Mouse (Mus musculus) forebrain, embryonic 11.5 days (tissue): ENCODE data around the gene Dyrk1a. TPM values are rescaled to one million over a fixed set of nuclear protein-coding genes. Genes with fewer than 3 reads are reported as not detected.
"Not testable (repeated sequence)": the region's sequence is repeated elsewhere in the genome, so short reads cannot be mapped to it uniquely, and the experiment has no call there.

ENCODE experiments used
- ATAC-seq: fragments of 200-750 bp; cut with Nextera tagmentation; replicated peaks from 2 replicates; pipeline ENCODE4 v1.8.0; 2017; ENCODE audit warnings: moderate TSS enrichment; ENCODE audit not compliant: low FRiP score
- DNase-seq: peaks from one replicate; pipeline ENCODE4 v3.0.0-alpha.2; 2017; ENCODE audit warnings: low spot score
- H3K27ac ChIP-seq: fragments of 300-500 bp; sonication (generic); 2 replicates; pipeline ENCODE4 v1.5.1; 2014; ENCODE audit warnings: low read depth, low read length
- H3K27me3 ChIP-seq: fragments of 300-500 bp; sonication (generic); 2 replicates; pipeline ENCODE4 v1.6.1; 2014; ENCODE audit warnings: mild to moderate bottlenecking, low read length, mixed read lengths; ENCODE audit not compliant: control insufficient read depth, insufficient read depth
- H3K36me3 ChIP-seq: fragments of 300-500 bp; sonication (generic); 2 replicates; pipeline ENCODE4 v1.6.1; 2014; ENCODE audit warnings: mild to moderate bottlenecking, low read length, moderate library complexity, mixed read lengths; ENCODE audit not compliant: control insufficient read depth, insufficient read depth
- H3K4me1 ChIP-seq: fragments of 300-500 bp; sonication (generic); replicated peaks from 2 replicates; pipeline ENCODE4 v1.6.1; 2014; ENCODE audit warnings: low read length, mixed read lengths; ENCODE audit not compliant: control insufficient read depth, insufficient read depth
- H3K4me2 ChIP-seq: fragments of 300-500 bp; sonication (generic); 2 replicates; pipeline ENCODE4 v1.6.1; 2014; ENCODE audit warnings: low read depth, mild to moderate bottlenecking, low read length, moderate library complexity, mixed read lengths; ENCODE audit not compliant: severe bottlenecking
- H3K4me3 ChIP-seq: fragments of 300-500 bp; sonication (generic); 2 replicates; pipeline ENCODE4 v1.5.1; 2014; ENCODE audit warnings: low read depth, low read length
- H3K9ac ChIP-seq: fragments of 300-500 bp; sonication (generic); 2 replicates; pipeline ENCODE4 v1.6.1; 2014; ENCODE audit warnings: low read length
- H3K9me3 ChIP-seq: fragments of 300-500 bp; sonication (generic); 2 replicates; pipeline ENCODE4 v1.6.1; 2016; ENCODE audit warnings: low read length, mixed read lengths; ENCODE audit not compliant: control insufficient read depth
- WGBS: fragments of 180-500 bp; shearing (Covaris S2); extraction: QIAGEN DNeasy Blood & Tissue Kit; methylation state at CpG from one replicate; pipeline ENCODE4 v1.1.7; 2014; 5-methylcytosine and 5-hydroxymethylcytosine counted together
- polyA plus RNA-seq: library from polyadenylated mRNA; unstranded; fragments of >200 nt; fragmentation: Nextera tagmentation; extraction: Ambion mirVana; gene quantifications from 2 replicates; pipeline ENCODE4 v1.2.1, GENCODE M21; 2014

Dyrk1a gene
- polyA plus RNA-seq, 1 experiment from 2014 or later, result 12.0 TPM

DNA sequence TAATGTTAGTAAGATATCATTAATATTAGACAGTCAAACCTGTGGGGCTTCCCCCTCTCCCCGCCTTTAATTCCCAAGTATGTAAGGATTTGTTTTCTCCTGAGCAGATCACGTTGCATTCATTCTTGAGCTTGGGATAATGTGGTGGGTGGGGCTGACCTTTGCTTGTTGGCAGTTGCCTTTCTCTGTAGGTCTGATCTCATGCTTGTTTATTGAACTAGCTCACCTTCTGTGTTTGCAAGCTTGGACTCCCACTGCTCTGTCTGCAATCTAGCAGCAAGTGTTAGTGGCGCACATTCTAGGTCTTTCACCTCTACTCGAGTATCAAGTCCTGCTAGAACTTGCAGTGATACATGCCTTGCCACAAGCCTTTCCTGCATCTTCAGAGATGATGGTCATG lies 111.1 kb downstream of the Dyrk1a start:
- 54% methylated on average over 4 of the region's 4 CpGs for WGBS

DNA sequence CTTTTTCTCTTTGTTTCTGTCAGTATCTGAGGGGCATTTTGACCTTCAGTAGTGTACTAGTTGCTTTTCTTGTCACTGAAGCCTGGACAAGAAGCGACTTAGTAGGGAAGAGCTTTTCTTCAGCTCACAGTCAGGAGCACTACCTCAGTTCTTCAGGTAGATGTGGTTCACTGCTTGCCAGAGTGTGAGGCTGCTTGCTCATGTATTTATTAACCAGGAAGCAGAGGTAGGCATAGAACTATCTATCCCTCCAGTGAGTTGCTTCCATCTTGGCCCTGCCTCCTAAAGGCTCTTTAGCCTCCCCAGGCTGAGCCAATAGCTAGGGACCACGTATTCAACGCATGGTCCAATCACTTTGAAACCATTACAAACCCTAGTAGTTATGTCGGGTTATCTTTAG lies 112.0 kb downstream of the Dyrk1a start:
- Histone ChIP-seq H3K4me1 (no peaks in the 10 kb centered on the region), H3K4me2 (no peak overlapping the region), H3K36me3 (peaks cover 8% of the 10 kb centered on the region; the same call in 1 of the 2 replicates), H3K4me3 (no peak overlapping the region), H3K27me3 (no peaks in the 10 kb centered on the region), H3K9me3 (no peaks in the 10 kb centered on the region), H3K9ac (no peak overlapping the region), H3K27ac (no peak overlapping the region)
- ATAC-seq, result no peak
- WGBS, result 94% methylated on average over 4 of the region's 4 CpGs
- DNase-seq, result no peak

More for the DNA sequence above, 111.1 kb downstream of the Dyrk1a start:
- Histone ChIP-seq H3K4me1 (no peaks in the 10 kb centered on the region), H3K4me3 (no peak overlapping the region), H3K27ac (no peak overlapping the region), H3K36me3 (peaks cover 5% of the 10 kb centered on the region; the same call in 1 of the 2 replicates), H3K4me2 (no peak overlapping the region), H3K9me3 (no peaks in the 10 kb centered on the region), H3K9ac (no peak overlapping the region), H3K27me3 (no peaks in the 10 kb centered on the region)
- no peak for ATAC-seq
- no peak for DNase-seq

DNA sequence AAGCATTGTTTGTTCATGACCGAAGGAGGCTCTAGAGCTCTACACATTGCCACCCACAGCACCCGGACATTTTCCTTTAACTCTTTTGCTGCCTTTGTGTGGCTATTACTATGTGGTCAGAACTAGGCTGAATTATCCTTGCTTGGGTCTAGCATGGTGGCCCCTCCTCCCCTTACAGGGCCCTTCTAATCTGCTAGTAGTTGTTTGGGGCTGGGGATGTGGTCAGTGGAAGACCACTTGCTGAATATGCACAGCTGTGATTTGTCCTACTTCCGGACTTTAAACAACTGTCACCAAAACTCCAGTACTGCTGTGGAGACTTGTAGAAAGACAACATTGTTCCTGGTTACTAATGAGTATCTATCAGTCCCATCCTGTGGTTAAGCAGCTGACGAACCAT lies 114.2 kb downstream of the Dyrk1a start:
- DNase-seq (no peak), ATAC-seq (no peak)
- H3K4me3 ChIP-seq, result no peak overlapping the region
- peaks cover 15% of the 10 kb centered on the region; the same call in 1 of the 2 replicates for H3K36me3 ChIP-seq
- WGBS, result 84% methylated on average over 4 of the region's 4 CpGs
- H3K4me1 ChIP-seq, result no peaks in the 10 kb centered on the region
- no peak overlapping the region for H3K27ac ChIP-seq
- no peaks in the 10 kb centered on the region for H3K27me3 ChIP-seq
- no peak overlapping the region for H3K4me2 ChIP-seq
- no peak overlapping the region for H3K9ac ChIP-seq
- H3K9me3 ChIP-seq, result no peaks in the 10 kb centered on the region

DNA sequence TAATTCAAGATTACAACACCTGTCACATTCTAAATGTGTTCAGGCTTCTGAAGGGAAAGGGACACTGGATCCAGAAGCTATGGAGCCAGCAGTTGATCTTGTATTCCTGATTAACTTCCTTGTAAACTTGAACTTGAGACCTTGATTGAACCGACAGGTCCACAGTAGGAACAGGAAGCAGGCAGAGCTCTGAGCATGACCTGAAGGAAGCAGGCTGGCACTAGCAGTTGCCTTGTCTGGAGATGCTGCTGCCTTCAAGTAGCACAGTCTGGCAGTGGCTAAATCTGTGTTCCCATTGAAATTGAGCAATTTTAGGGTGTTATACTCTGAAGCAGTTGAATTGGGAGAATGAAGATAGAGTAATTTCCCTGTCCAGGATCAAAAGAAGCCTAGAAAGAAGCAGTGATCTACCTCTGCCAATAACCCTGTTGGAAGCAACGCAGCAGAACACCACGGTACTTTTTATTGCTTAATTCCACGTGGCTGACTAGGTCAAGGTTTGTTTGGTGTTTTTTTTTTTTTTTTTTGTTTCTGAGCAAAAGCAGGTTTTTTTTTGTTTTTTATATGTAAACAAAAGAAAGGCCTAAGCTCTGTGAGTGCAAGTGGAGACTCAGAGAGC lies 124.0 kb downstream of the Dyrk1a start:
- 88% methylated on average over 4 of the region's 4 CpGs for WGBS

DNA sequence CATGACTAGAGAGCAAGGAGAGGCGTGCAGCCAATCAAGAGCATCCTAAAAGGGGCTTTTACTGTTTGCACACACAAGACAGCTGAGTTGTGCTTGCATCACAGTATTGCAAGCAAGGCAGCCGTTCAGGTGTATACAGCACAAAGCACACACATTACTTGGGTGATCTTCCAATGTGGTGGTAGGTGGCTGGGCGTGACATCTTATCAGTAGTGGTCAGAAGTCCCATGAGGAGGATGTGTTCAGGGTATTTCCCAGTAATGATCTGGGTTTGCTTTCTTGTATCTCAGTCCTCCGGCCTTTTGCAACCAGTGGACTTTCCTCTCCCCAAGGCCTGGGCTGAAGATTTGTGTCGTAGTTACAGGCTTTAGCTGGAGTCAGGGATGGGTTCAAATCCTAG lies 127.7 kb downstream of the Dyrk1a start:
- Histone ChIP-seq H3K36me3 (no peaks in the 10 kb centered on the region; the same call in 1 of the 2 replicates), H3K4me3 (no peak overlapping the region), H3K9ac (no peak overlapping the region), H3K4me2 (no peak overlapping the region), H3K4me1 (no peaks in the 10 kb centered on the region), H3K27me3 (no peaks in the 10 kb centered on the region), H3K9me3 (no peaks in the 10 kb centered on the region), H3K27ac (no peak overlapping the region)
- WGBS, result 86% methylated on average over 5 of the region's 5 CpGs
- no peak for DNase-seq
- ATAC-seq, result no peak

More for the DNA sequence above, 124.0 kb downstream of the Dyrk1a start:
- H3K9me3 ChIP-seq, result no peaks in the 10 kb centered on the region
- H3K27ac ChIP-seq, result no peak overlapping the region
- DNase-seq (no peak), ATAC-seq (no peak)
- H3K36me3 ChIP-seq, result peaks cover 4% of the 10 kb centered on the region; the same call in 1 of the 2 replicates
- H3K4me3 ChIP-seq, result no peak overlapping the region
- no peaks in the 10 kb centered on the region for H3K4me1 ChIP-seq
- no peak overlapping the region for H3K9ac ChIP-seq
- H3K4me2 ChIP-seq, result no peak overlapping the region
- H3K27me3 ChIP-seq, result no peaks in the 10 kb centered on the region

DNA sequence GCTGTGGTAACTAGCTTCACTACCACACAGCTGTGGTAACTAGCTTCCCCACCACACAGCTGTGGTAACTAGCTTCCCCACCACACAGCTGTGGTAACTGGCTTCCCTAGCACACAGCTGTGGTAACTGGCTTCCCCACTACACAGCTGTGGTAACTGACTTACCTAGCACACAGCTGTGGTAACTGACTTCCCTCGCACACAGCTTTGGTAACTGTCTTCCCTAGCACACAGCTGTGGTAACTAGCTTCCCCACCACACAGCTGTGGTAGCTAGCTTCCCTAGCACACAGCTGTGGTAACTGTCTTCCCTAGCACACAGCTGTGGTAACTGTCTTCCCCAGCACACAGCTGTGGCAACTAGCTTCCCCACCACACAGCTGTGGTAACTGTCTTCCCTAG lies 128.4 kb downstream of the Dyrk1a start:
- H3K4me2 ChIP-seq, H3K27me3 ChIP-seq, H3K36me3 ChIP-seq, DNase-seq, H3K4me1 ChIP-seq, H3K9ac ChIP-seq, H3K4me3 ChIP-seq, H3K27ac ChIP-seq, H3K9me3 ChIP-seq, ATAC-seq: not testable (repeated sequence)
- 83% methylated on average over 1 of the region's 1 CpGs for WGBS

DNA sequence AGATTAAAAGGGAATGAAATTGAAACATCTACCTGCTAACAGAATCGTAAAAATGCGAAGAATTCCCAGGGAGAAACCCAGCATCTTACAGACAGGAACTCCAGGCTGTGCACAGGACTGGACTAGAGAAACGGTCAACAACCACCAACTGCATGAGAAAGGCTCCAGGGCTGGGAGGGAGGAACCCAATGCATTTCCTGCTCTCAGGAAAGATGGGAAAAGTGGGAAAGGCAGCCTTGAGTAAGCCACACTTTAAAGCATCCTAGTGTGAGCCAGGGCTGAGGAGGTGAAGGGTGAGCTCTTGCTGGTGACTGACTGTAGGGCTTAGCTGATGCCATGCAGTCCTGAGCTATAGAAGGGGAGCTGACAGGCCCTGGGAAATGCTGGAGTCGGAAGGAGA lies 131.3 kb downstream of the Dyrk1a start:
- no peak for ATAC-seq
- H3K4me3 ChIP-seq, result no peak overlapping the region
- no peak overlapping the region for H3K4me2 ChIP-seq
- 79% methylated on average over 4 of the region's 4 CpGs for WGBS
- H3K36me3 ChIP-seq, result no peaks in the 10 kb centered on the region
- H3K4me1 ChIP-seq, result no peaks in the 10 kb centered on the region
- no peaks in the 10 kb centered on the region for H3K27me3 ChIP-seq
- H3K27ac ChIP-seq, result no peak overlapping the region
- no peak for DNase-seq
- no peaks in the 10 kb centered on the region for H3K9me3 ChIP-seq
- H3K9ac ChIP-seq, result no peak overlapping the region

DNA sequence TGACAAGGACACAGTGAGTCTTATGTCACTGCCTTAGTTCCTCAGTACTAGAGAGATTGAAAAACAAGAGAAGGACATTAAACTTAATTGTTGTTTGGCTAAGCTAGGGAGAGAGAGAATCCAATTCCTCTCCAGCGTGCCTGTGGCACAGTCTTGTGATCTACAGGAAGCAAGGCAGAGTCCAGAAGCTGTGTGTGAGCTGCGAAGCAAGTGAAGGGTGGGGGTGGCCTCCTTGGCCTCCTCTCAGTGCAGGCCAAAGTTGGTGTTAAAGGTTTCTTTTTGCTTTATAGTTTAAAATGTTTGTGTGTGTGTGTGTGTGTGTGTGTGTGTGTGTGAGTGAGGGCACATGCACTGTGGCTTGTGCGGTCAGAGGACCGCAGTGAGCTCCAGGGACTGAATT lies 132.2 kb downstream of the Dyrk1a start:
- no peak overlapping the region for H3K4me3 ChIP-seq
- 92% methylated on average over 4 of the region's 4 CpGs for WGBS
- H3K27me3 ChIP-seq, result no peaks in the 10 kb centered on the region
- H3K9ac ChIP-seq, result no peak overlapping the region
- H3K27ac ChIP-seq, result no peak overlapping the region
- no peaks in the 10 kb centered on the region for H3K36me3 ChIP-seq
- DNase-seq, result no peak
- no peak for ATAC-seq
- H3K9me3 ChIP-seq, result no peaks in the 10 kb centered on the region
- H3K4me2 ChIP-seq, result no peak overlapping the region
- no peaks in the 10 kb centered on the region for H3K4me1 ChIP-seq

DNA sequence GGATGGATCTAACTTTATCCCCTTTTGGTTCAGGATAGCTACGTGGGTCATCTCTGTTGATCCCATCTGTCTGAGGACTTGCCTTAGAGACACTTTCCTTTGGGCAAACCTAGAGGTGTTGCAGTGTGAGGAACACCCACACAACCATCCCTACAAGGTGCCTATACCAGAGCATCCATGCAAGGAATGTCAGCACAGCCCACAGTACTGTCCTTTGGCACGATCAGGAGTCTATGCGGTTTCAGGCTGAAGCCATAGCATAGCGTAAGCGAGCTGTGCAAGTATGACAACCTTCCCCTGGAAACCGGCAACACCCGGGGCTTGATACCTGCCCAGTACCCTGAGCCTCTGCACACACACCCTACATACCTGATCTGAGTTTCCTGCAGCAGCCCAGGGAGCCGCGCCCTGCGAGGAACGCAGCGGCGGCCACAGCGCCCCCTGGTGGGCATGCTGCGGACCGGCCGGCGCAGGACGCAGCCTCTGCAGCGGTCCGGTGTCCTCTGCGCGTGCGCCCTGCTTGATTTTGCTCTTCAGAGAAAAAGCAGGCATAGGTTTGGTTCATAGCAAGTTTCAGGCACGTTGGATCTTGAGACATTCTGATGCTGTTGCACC lies 143.8 kb downstream of the Dyrk1a start:
- no peak overlapping the region for H3K27ac ChIP-seq
- H3K27me3 ChIP-seq, result no peaks in the 10 kb centered on the region
- DNase-seq, result peak; percentile 88
- peak; percentile 88 for ATAC-seq
- H3K4me1 ChIP-seq, result 0 out of 2 replicates have a peak, but pooled peaks cover 2% of the 10 kb centered on the region
- WGBS, result 12% methylated on average over 25 of the region's 25 CpGs
- no peak overlapping the region for H3K9ac ChIP-seq
- H3K4me3 ChIP-seq, result peak overlapping the region; percentile 18; the same call in 1 of the 2 replicates
- H3K36me3 ChIP-seq, result no peaks in the 10 kb centered on the region
- peak overlapping the region; percentile 41; the same call in 1 of the 2 replicates for H3K4me2 ChIP-seq
- no peaks in the 10 kb centered on the region for H3K9me3 ChIP-seq
